In the genomic region with DNA sequence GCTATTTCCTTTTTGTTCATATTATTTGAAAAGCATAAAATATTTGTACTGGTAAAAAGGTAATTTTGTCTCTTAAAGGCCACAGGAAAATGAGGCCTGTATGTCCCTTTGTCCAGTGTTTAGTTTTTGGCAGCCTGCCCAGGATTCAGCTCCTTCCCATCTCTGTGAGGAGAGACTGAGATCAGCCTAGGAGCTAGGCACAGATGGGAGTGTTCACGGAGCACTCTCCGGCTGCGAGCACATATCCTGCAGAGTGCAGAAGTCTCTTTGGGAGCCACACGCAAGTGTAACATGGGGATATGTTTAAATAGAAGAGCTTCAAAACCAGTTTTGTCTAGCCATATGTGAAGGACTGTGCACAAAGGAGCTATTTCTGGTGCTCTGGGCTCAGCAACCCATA, we compare ENCODE assay signal across 8 mouse cellular contexts.
DNase-seq lines count a peak whose midpoint lies in the region; ATAC-seq and TF ChIP-seq lines count a peak whose summit lies in the region.

No protein-coding gene starts in this region.

- H3K4me1 ChIP-seq in midbrain, embryonic 15.5 days, result peaks cover 55% of the 10 kb centered on the region
- no peaks in the 10 kb centered on the region for H3K4me1 ChIP-seq in liver, embryonic 12.5 days

- DNase-seq in adrenal gland, postnatal 14 days, result peak; percentile 48
- no peak for DNase-seq in adrenal gland, adult 8-10 months
- peak; percentile 63 for DNase-seq in cerebellum, adult 8-10 months
- peak; percentile 34 for DNase-seq in gastrocnemius, postnatal 25 days
- no peak for DNase-seq in layer of hippocampus, adult 2 months (ENCODE audit: low spot score in 2 of 2)
- DNase-seq in ovary, postnatal 14 days (ENCODE audit: low spot score), result no peak

- no peaks in the 10 kb centered on the region for H3K9me3 ChIP-seq in midbrain, embryonic 15.5 days
- no peaks in the 10 kb centered on the region for H3K9me3 ChIP-seq in liver, embryonic 12.5 days (replicated peaks)

- no peak for TF ChIP-seq CTCF in layer of hippocampus, adult 2 months (conservative IDR thresholded peaks at IDR 0.05)

- WGBS in midbrain, embryonic 15.5 days, result 30% methylated on average over 4 of the region's 4 CpGs
- WGBS in liver, embryonic 12.5 days (ENCODE audit: insufficient replicate concordance), result 70% methylated on average over 4 of the region's 4 CpGs

- ATAC-seq in midbrain, embryonic 15.5 days (replicated peaks), result no peak
- no peak for ATAC-seq in liver, embryonic 12.5 days

- H3K27me3 ChIP-seq in midbrain, embryonic 15.5 days (replicated peaks), result no peaks in the 10 kb centered on the region
- no peaks in the 10 kb centered on the region for H3K27me3 ChIP-seq in liver, embryonic 12.5 days (replicated peaks)

- H3K4me2 ChIP-seq in midbrain, embryonic 15.5 days, result no peak overlapping the region
- no peak overlapping the region for H3K4me2 ChIP-seq in liver, embryonic 12.5 days

- H3K27ac ChIP-seq in layer of hippocampus, adult 2 months, result peak overlapping the region; percentile 73
- H3K27ac ChIP-seq in midbrain, embryonic 15.5 days, result peak overlapping the region; percentile 75
- H3K27ac ChIP-seq in liver, embryonic 12.5 days, result no peak overlapping the region

- H3K9ac ChIP-seq in midbrain, embryonic 15.5 days, result no peak overlapping the region
- H3K9ac ChIP-seq in liver, embryonic 12.5 days, result no peak overlapping the region

- no peak overlapping the region for H3K4me3 ChIP-seq in layer of hippocampus, adult 2 months
- H3K4me3 ChIP-seq in midbrain, embryonic 15.5 days, result no peak overlapping the region
- no peak overlapping the region for H3K4me3 ChIP-seq in liver, embryonic 12.5 days

- H3K36me3 ChIP-seq in midbrain, embryonic 15.5 days (replicated peaks), result no peaks in the 10 kb centered on the region
- no peaks in the 10 kb centered on the region for H3K36me3 ChIP-seq in liver, embryonic 12.5 days

Comparison
In these comparisons a context has a peak if more than half of its experiments do, and no peak if none do; other contexts are left out.
1. DNase-seq: peak in adrenal gland, postnatal 14 days (single experiment), cerebellum, adult 8-10 months (single experiment) and gastrocnemius, postnatal 25 days (single experiment); none in adrenal gland, adult 8-10 months (single experiment), layer of hippocampus, adult 2 months (0 of 2) and ovary, postnatal 14 days (single experiment).